Mouse (Mus musculus): Measurements from ENCODE around the gene Pttg1.

Gene Pttg1

GRCm38 (mm10) chr11:43376598-43376997 lies 49.5 kb downstream of the Pttg1 start:
- DNase-seq (ENCODE audit: low read depth, low spot score) = no peak

GRCm38 (mm10) chr11:43374956-43375355 lies 51.1 kb downstream of the Pttg1 start:
- no peak for DNase-seq (ENCODE audit: low read depth, low spot score)

GRCm38 (mm10) chr11:43373367-43373766 lies 52.7 kb downstream of the Pttg1 start:
- no peak for DNase-seq (ENCODE audit: low read depth, low spot score)

GRCm38 (mm10) chr11:43371807-43372206 lies 54.2 kb downstream of the Pttg1 start:
- no peak for DNase-seq (ENCODE audit: low read depth, low spot score)
